Mouse (Mus musculus) bone marrow macrophage, adult 2 months (primary cell): ENCODE results near the gene Sept11. TPM values are rescaled to one million over a fixed set of nuclear protein-coding genes. Genes with fewer than 3 reads are reported as not detected.

Source experiments
- H3K27ac ChIP-seq: 2 replicates; pipeline ENCODE4 v1.5.1; 2012; ENCODE audit warnings: low read depth, low read length; ENCODE audit not compliant: insufficient read depth
- H3K4me1 ChIP-seq: 2 replicates; pipeline ENCODE4 v1.6.1; 2012; ENCODE audit warnings: low read length; ENCODE audit not compliant: control insufficient read depth, insufficient read depth
- H3K4me3 ChIP-seq: 2 replicates; pipeline ENCODE4 v1.5.1; 2012; ENCODE audit warnings: mild to moderate bottlenecking, low read length, moderate library complexity; ENCODE audit not compliant: insufficient read depth
- CTCF ChIP-seq: IDR thresholded peaks from 2 replicates; pipeline ENCODE4 v1.5.1; 2012; ENCODE audit warnings: low read depth, mild to moderate bottlenecking, low read length, moderate library complexity
- POLR2A ChIP-seq: IDR thresholded peaks from 2 replicates; pipeline ENCODE4 v1.6.1; 2012; ENCODE audit warnings: mild to moderate bottlenecking, low read depth, low read length, borderline replicate concordance
- polyA plus RNA-seq: library from polyadenylated mRNA; stranded (reverse); fragments of >200 nt; gene quantifications from 2 replicates; pipeline ENCODE4 v1.2.4, GENCODE M21; 2012; ENCODE audit not compliant: missing spikeins, insufficient read depth, insufficient read length

Sept11 gene
- polyA plus RNA-seq, 1 experiment = 23.7 TPM

DNA sequence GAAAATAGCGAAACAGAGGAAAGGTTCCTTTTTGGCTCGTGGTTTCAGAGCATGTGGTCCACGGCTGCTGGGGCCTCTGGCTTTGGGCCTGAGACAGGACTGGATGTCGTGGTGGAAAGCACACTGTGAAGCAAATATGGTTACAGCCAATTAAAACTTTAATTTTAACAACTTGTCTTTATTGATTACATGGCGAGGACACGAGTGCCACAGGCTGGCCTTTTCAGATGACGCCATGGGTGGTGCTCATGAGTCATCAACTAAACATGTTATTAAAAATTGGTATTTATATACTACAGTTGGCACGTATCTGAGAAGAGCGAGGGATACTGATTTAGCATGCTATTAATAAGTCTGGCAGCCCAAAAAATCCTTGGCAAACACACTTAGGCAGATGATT lies 41.3 kb upstream of the Sept11 start:
- Histone ChIP-seq H3K27ac (no peak overlapping the region), H3K4me1 (no peaks in the 10 kb centered on the region), H3K4me3 (no peak overlapping the region)
- no peak for TF ChIP-seq CTCF

- Histone ChIP-seq H3K4me1 (no peaks in the 10 kb centered on the region), H3K4me3 (no peak overlapping the region), H3K27ac (no peak overlapping the region)
- TF ChIP-seq CTCF = no peak
- no peak for TF ChIP-seq POLR2A
These were observed 39.4 kb upstream of the Sept11 start for GRCm38 (mm10) chr5:93053606-93054397.

- peaks cover 2% of the 10 kb centered on the region; the same call in 1 of the 2 replicates for H3K4me1 ChIP-seq
- H3K27ac ChIP-seq = no peak overlapping the region
- no peak for TF ChIP-seq CTCF
- TF ChIP-seq POLR2A = no peak
- no peak overlapping the region for H3K4me3 ChIP-seq
These were observed 32.4 kb upstream of the Sept11 start for GRCm38 (mm10) chr5:93060865-93061264.

GRCm38 (mm10) chr5:93077661-93078323 lies 15.4 kb upstream of the Sept11 start:
- Histone ChIP-seq H3K27ac (no peak overlapping the region), H3K4me1 (no peaks in the 10 kb centered on the region), H3K4me3 (no peak overlapping the region)
- TF ChIP-seq CTCF (no peak), POLR2A (no peak)

- no peak for TF ChIP-seq CTCF
- TF ChIP-seq POLR2A = no peak
- no peak overlapping the region for H3K27ac ChIP-seq
- no peak overlapping the region for H3K4me3 ChIP-seq
- H3K4me1 ChIP-seq = no peaks in the 10 kb centered on the region
These were observed 13.6 kb upstream of the Sept11 start for GRCm38 (mm10) chr5:93079596-93079995.

DNA sequence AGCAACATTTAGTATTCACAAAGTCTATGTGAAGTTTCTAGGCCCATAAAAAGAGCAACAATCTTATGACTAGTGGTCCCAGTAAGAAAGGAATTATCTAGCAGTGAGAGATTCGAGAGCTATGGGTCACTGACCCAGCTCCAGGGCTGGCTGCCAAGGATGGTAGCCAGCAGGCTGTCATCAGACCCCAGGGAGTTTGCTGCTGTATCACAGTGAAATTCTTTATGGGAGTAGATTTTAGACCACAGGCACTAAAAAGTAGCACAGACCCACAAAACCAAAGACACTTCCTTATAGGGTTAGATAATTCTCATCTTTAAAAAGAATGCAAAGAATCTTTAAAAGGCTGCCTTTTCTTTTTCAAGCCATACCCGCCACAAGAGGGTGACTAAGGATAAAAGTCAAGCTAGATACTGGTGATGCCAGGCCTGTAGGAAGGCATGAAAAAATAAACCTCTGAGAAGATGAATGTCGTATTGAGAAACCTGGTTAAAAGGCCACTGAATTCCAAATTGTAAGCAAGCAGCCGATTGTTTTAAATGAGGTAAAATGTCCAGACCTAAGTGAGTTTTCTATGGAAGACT lies 8.1 kb upstream of the Sept11 start:
- no peaks in the 10 kb centered on the region for H3K4me1 ChIP-seq
- no peak for TF ChIP-seq POLR2A
- TF ChIP-seq CTCF = no peak
- H3K27ac ChIP-seq = no peak overlapping the region
- no peak overlapping the region for H3K4me3 ChIP-seq

- Histone ChIP-seq H3K4me3 (no peak overlapping the region), H3K4me1 (no peaks in the 10 kb centered on the region), H3K27ac (no peak overlapping the region)
- TF ChIP-seq POLR2A (no peak), CTCF (no peak)
These were observed 7.3 kb upstream of the Sept11 start for GRCm38 (mm10) chr5:93085900-93086299.

- TF ChIP-seq POLR2A = no peak
- no peak for TF ChIP-seq CTCF
- Histone ChIP-seq H3K27ac (no peak overlapping the region), H3K4me3 (no peak overlapping the region), H3K4me1 (peaks cover 17% of the 10 kb centered on the region)
These were observed 2.0 kb upstream of the Sept11 start for GRCm38 (mm10) chr5:93091266-93091665.

GRCm38 (mm10) chr5:93092147-93092781 lies 973 bp upstream of the Sept11 start:
- TF ChIP-seq POLR2A (no peak), CTCF (no peak)
- Histone ChIP-seq H3K4me3 (peak overlapping the region; percentile 89), H3K4me1 (peaks cover 19% of the 10 kb centered on the region), H3K27ac (peak overlapping the region; percentile 25; the same call in 1 of the 2 replicates)
